Mouse (Mus musculus) forebrain, embryonic 10.5 days (tissue): ENCODE measurements around the gene Pid1. TPM values are rescaled to one million over a fixed set of nuclear protein-coding genes. Genes with fewer than 3 reads are reported as not detected.

Source experiments
- DNase-seq: peaks from one replicate; pipeline ENCODE4 v3.0.0-alpha.2; 2017; ENCODE audit warnings: low spot score; ENCODE audit errors: extremely low spot score
- H3K27ac ChIP-seq: fragments of 300-500 bp; sonication (generic); 2 replicates; pipeline ENCODE4 v1.5.1; 2016; ENCODE audit warnings: mild to moderate bottlenecking
- H3K27me3 ChIP-seq: fragments of 300-500 bp; sonication (generic); 2 replicates; pipeline ENCODE4 v1.6.1; 2016; ENCODE audit warnings: mild to moderate bottlenecking; ENCODE audit not compliant: poor library complexity, severe bottlenecking
- H3K36me3 ChIP-seq: fragments of 300-500 bp; sonication (generic); replicated peaks from 2 replicates; pipeline ENCODE4 v1.6.1; 2016; ENCODE audit warnings: mild to moderate bottlenecking, moderate library complexity
- H3K4me1 ChIP-seq: fragments of 300-500 bp; sonication (generic); 2 replicates; pipeline ENCODE4 v1.6.1; 2016
- H3K4me3 ChIP-seq: fragments of 300-500 bp; sonication (generic); 2 replicates; pipeline ENCODE4 v1.5.1; 2016; ENCODE audit warnings: mild to moderate bottlenecking, moderate library complexity
- H3K9me3 ChIP-seq: fragments of 300-500 bp; sonication (generic); 2 replicates; pipeline ENCODE4 v1.6.1; 2016; ENCODE audit warnings: mild to moderate bottlenecking, moderate library complexity
- WGBS: fragments of 180-500 bp; shearing (Covaris S2); methylation state at CpG from one replicate; pipeline ENCODE4 v1.1.7; 2016; 5-methylcytosine and 5-hydroxymethylcytosine counted together
- polyA plus RNA-seq: library from polyadenylated mRNA; unstranded; fragments of >200 nt; fragmentation: Nextera tagmentation; extraction: Ambion mirVana; gene quantifications from 2 replicates; pipeline ENCODE4 v1.2.1, GENCODE M21; 2016

Pid1 gene
- polyA plus RNA-seq, 1 experiment from 2014 or later: 16.3 TPM

- 97% methylated on average over 4 of the region's 4 CpGs for WGBS
- H3K27me3 ChIP-seq: no peaks in the 10 kb centered on the region
- no peaks in the 10 kb centered on the region for H3K9me3 ChIP-seq
- DNase-seq: no peak
- H3K4me3 ChIP-seq: no peak overlapping the region
- no peaks in the 10 kb centered on the region for H3K4me1 ChIP-seq
- no peaks in the 10 kb centered on the region for H3K36me3 ChIP-seq
- no peak overlapping the region for H3K27ac ChIP-seq
Measured at GRCm38 (mm10) chr1:84106756-84107155, 257.2 kb downstream of the Pid1 start.

- H3K4me1 ChIP-seq: no peaks in the 10 kb centered on the region
- 75% methylated on average over 2 of the region's 2 CpGs for WGBS
Measured at GRCm38 (mm10) chr1:84102052-84102451, 261.9 kb downstream of the Pid1 start.

GRCm38 (mm10) chr1:84097398-84097797 lies 266.6 kb downstream of the Pid1 start:
- no peak for DNase-seq
- Histone ChIP-seq H3K27me3 (no peaks in the 10 kb centered on the region), H3K4me3 (no peak overlapping the region), H3K9me3 (no peaks in the 10 kb centered on the region), H3K27ac (0 out of 2 replicates have a peak overlapping the region, but pooled peaks have one; percentile 30), H3K36me3 (no peaks in the 10 kb centered on the region), H3K4me1 (no peaks in the 10 kb centered on the region)

More at GRCm38 (mm10) chr1:84102052-84102451, 261.9 kb downstream of the Pid1 start:
- H3K27ac ChIP-seq: no peak overlapping the region
- H3K27me3 ChIP-seq: no peaks in the 10 kb centered on the region
- H3K4me3 ChIP-seq: no peak overlapping the region
- no peaks in the 10 kb centered on the region for H3K9me3 ChIP-seq
- DNase-seq: no peak
- no peaks in the 10 kb centered on the region for H3K36me3 ChIP-seq

- H3K4me1 ChIP-seq: no peaks in the 10 kb centered on the region
- H3K4me3 ChIP-seq: no peak overlapping the region
- H3K36me3 ChIP-seq: no peaks in the 10 kb centered on the region
- WGBS: 86% methylated on average over 2 of the region's 2 CpGs
- no peak overlapping the region for H3K27ac ChIP-seq
- H3K9me3 ChIP-seq: no peaks in the 10 kb centered on the region
- DNase-seq: no peak
- H3K27me3 ChIP-seq: no peaks in the 10 kb centered on the region
Measured at GRCm38 (mm10) chr1:84093291-84093690, 270.7 kb downstream of the Pid1 start.

- Histone ChIP-seq H3K4me3 (no peak overlapping the region), H3K27me3 (no peaks in the 10 kb centered on the region), H3K27ac (no peak overlapping the region), H3K36me3 (no peaks in the 10 kb centered on the region), H3K4me1 (no peaks in the 10 kb centered on the region), H3K9me3 (no peaks in the 10 kb centered on the region)
- 90% methylated on average over 2 of the region's 2 CpGs for WGBS
- DNase-seq: no peak
Measured at GRCm38 (mm10) chr1:84089664-84090063, 274.3 kb downstream of the Pid1 start.

GRCm38 (mm10) chr1:84087957-84088356 lies 276.0 kb downstream of the Pid1 start:
- Histone ChIP-seq H3K27me3 (no peaks in the 10 kb centered on the region), H3K9me3 (no peaks in the 10 kb centered on the region), H3K27ac (no peak overlapping the region), H3K4me1 (no peaks in the 10 kb centered on the region), H3K4me3 (no peak overlapping the region), H3K36me3 (no peaks in the 10 kb centered on the region)
- DNase-seq: no peak
- 62% methylated on average over 2 of the region's 2 CpGs for WGBS

- Histone ChIP-seq H3K27ac (no peak overlapping the region), H3K4me3 (no peak overlapping the region), H3K9me3 (no peaks in the 10 kb centered on the region), H3K36me3 (no peaks in the 10 kb centered on the region), H3K27me3 (no peaks in the 10 kb centered on the region), H3K4me1 (no peaks in the 10 kb centered on the region)
- DNase-seq: no peak
- WGBS: 71% methylated on average over 6 of the region's 6 CpGs
Measured at GRCm38 (mm10) chr1:84087325-84087724, 276.7 kb downstream of the Pid1 start.

GRCm38 (mm10) chr1:84086486-84086885 lies 277.5 kb downstream of the Pid1 start:
- 78% methylated on average over 1 of the region's 1 CpGs for WGBS
- Histone ChIP-seq H3K27me3 (no peaks in the 10 kb centered on the region), H3K27ac (no peak overlapping the region), H3K4me3 (no peak overlapping the region), H3K4me1 (no peaks in the 10 kb centered on the region), H3K9me3 (no peaks in the 10 kb centered on the region), H3K36me3 (no peaks in the 10 kb centered on the region)
- DNase-seq: no peak

- no peak overlapping the region for H3K4me3 ChIP-seq
- H3K27ac ChIP-seq: no peak overlapping the region
- no peak for DNase-seq
- H3K36me3 ChIP-seq: no peaks in the 10 kb centered on the region
- WGBS: 92% methylated on average over 3 of the region's 3 CpGs
- H3K27me3 ChIP-seq: no peaks in the 10 kb centered on the region
- H3K4me1 ChIP-seq: no peaks in the 10 kb centered on the region
- no peaks in the 10 kb centered on the region for H3K9me3 ChIP-seq
Measured at GRCm38 (mm10) chr1:84085361-84085760, 278.6 kb downstream of the Pid1 start.

- no peak overlapping the region for H3K4me3 ChIP-seq
- no peak for DNase-seq
- 66% methylated on average over 8 of the region's 8 CpGs for WGBS
- H3K4me1 ChIP-seq: peaks cover 7% of the 10 kb centered on the region
- no peak overlapping the region for H3K27ac ChIP-seq
- no peaks in the 10 kb centered on the region for H3K27me3 ChIP-seq
- 0 out of 2 replicates have a peak, but pooled peaks cover 2% of the 10 kb centered on the region for H3K9me3 ChIP-seq
- no peaks in the 10 kb centered on the region for H3K36me3 ChIP-seq
Measured at GRCm38 (mm10) chr1:84079566-84079965, 284.4 kb downstream of the Pid1 start.

- DNase-seq: no peak
- Histone ChIP-seq H3K9me3 (0 out of 2 replicates have a peak, but pooled peaks cover 2% of the 10 kb centered on the region), H3K4me3 (no peak overlapping the region), H3K27me3 (no peaks in the 10 kb centered on the region), H3K4me1 (peaks cover 7% of the 10 kb centered on the region), H3K27ac (no peak overlapping the region), H3K36me3 (no peaks in the 10 kb centered on the region)
- 80% methylated on average over 1 of the region's 1 CpGs for WGBS
Measured at GRCm38 (mm10) chr1:84077023-84077422, 287.0 kb downstream of the Pid1 start.

- Histone ChIP-seq H3K27me3 (no peaks in the 10 kb centered on the region), H3K36me3 (no peaks in the 10 kb centered on the region), H3K9me3 (no peaks in the 10 kb centered on the region), H3K4me3 (no peak overlapping the region), H3K4me1 (peaks cover 11% of the 10 kb centered on the region; the same call in 1 of the 2 replicates), H3K27ac (no peak overlapping the region)
- WGBS: 79% methylated on average over 5 of the region's 5 CpGs
- no peak for DNase-seq
Measured at GRCm38 (mm10) chr1:84056884-84057630, 306.9 kb downstream of the Pid1 start.

- Histone ChIP-seq H3K27me3 (no peaks in the 10 kb centered on the region), H3K4me1 (peaks cover 11% of the 10 kb centered on the region; the same call in 1 of the 2 replicates), H3K9me3 (no peaks in the 10 kb centered on the region), H3K4me3 (no peak overlapping the region), H3K27ac (no peak overlapping the region), H3K36me3 (no peaks in the 10 kb centered on the region)
- WGBS: 83% methylated on average over 1 of the region's 1 CpGs
- no peak for DNase-seq
Measured at GRCm38 (mm10) chr1:84056306-84056705, 307.7 kb downstream of the Pid1 start.
